Mouse (Mus musculus) hindlimb bud, embryonic 11.5 days (tissue): Measurements from ENCODE around the gene Med19.
"Not testable (repeated sequence)": the region's sequence is repeated elsewhere in the genome, so short reads cannot be mapped to it uniquely, and the experiment has no call there.

ENCODE experiments used
- DNase-seq: peaks from one replicate; pipeline ENCODE4 v3.0.0-alpha.2; 2012; ENCODE audit warnings: low read depth, low spot score; ENCODE audit errors: extremely low spot score

Med19 gene

GRCm38 (mm10) chr2:84716423-84717355, 38.5 kb downstream of the Med19 start:
- DNase-seq = no peak

DNA sequence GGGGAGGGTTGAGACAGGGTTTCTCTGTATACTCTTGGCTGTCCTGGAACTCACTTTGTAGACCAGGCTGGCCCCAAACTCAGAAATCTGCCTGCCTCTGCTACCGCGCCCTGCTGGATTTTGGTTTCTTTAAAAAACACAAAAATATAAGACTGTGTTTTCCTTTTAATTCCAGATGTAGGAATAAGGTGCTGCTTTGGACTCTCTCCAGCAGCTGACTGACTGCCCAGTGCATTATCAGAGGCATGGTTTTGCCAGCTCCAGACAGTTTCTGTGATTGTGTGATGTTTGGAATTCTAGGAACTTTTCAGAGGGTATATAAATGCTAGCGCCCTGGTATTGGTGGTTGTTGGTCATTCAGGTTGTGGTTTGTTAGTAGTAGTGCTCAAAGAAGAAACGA, 39.2 kb downstream of the Med19 start:
- DNase-seq = no peak

GRCm38 (mm10) chr2:84720718-84721117, 42.5 kb downstream of the Med19 start:
- DNase-seq = no peak

DNA sequence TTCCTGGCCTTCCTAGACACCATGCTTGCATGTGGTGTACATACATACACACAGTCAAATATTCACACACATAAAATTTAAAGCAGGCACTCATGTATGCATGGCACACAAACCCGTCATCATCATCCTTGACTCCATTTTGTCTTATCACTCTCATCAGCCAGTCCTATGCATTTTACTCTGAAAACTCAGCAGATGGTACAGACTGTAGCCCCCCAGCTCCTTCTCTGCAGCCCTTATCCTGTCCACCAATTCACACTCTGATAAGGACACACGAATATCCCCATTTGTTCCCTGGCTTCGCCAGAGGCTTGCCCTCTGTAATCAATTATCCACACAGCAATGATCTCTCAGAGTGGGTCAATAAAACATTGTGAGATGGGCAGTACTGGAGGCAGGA, 43.0 kb downstream of the Med19 start:
- DNase-seq = no peak

DNA sequence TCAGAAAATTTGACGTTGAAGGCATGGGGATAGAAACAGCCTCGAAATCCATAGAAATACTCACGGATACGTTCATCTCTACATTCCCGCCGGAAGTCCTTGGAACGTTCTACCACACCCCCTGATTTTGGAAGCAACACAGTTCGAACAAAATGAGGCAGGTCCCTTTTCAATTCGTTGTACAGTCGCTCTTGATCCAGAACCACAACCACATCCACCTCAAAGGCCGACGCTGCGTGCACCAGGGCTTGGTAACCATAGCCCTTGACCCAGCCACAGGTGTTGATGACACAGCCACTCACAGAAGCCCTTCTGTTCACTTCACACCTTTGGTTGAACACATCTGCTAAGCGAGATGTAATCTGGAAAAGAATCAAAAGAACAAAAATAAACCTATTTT, 45.7 kb downstream of the Med19 start:
- DNase-seq = no peak

DNA sequence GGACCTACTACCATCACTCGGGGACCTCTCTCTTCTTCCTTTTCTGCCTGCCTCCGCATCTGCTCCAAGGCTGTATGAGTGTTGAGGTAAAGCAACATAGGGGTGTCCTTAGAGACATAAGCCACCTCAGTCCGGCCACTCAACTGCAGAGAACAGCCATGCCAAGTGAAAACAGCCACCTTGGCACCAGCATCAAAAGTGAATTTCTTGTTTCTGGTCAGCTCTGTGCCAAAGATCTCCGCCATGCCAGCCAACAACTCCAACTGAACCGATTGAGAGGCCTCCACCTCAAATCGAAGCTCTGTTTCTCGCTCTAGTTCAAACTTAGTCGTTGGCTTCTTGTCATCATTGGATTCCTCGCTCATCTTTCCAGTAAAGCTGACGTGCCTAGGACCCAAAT, 47.6 kb downstream of the Med19 start:
- DNase-seq = no peak

- DNase-seq = no peak
These were observed 48.5 kb downstream of the Med19 start for GRCm38 (mm10) chr2:84726716-84727115.

DNA sequence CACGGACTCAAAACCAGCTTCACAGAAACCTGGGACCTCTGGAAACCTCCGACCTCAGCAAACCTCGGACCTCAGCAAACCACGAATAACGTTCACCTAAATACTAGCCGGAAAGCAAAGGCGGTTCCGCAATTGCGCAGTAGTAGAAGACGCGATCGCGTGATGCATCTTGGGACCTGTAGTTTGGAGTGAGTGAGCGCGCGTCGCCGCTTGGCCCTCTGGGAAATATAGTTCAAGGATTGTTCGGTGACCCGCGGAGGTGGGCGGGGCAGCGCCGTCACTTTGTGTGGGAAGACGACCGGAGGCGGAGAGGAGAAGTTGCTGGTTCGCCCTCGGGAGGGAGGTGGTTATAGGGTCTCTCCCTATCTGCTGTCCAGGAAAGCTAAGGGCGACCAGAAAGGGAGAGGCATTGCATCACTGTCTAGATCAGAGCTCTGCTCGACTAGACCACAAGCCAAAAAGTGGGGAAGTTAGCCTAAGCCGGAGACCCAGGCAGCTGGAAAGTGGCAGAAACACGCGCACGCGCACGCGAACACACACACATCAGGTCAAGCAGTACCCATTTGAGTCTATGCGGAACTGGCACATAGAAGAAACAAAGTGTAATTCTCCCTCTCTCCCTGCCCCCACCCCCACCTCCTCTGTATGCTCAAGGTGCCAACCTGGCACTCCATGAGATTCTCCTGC, 49.1 kb downstream of the Med19 start, which contains the start of gene Clp1:
Gene Clp1, minus strand, starts transcription at position 179 of the 687 bp plus-strand sequence.
- DNase-seq = peak; percentile 93

DNA sequence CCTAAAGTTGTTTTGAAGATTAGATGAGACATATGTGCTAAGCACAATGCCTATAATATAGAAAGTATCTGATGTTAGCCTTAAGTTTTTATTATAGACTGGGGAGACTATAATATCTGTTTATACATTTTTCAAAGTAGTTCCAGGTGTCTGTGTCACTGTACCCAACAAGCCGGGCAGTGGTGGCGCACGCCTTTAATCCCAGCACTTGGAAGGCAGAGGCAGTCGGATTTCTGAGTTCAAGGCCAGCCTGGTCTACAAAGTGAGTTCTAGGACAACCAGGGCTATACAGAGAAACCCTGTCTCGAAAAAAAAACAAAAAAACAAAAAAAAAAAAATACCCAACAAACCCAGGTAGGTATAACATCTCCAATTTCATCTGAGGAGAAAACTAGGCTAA, 50.0 kb downstream of the Med19 start:
- not testable (repeated sequence) for DNase-seq

DNA sequence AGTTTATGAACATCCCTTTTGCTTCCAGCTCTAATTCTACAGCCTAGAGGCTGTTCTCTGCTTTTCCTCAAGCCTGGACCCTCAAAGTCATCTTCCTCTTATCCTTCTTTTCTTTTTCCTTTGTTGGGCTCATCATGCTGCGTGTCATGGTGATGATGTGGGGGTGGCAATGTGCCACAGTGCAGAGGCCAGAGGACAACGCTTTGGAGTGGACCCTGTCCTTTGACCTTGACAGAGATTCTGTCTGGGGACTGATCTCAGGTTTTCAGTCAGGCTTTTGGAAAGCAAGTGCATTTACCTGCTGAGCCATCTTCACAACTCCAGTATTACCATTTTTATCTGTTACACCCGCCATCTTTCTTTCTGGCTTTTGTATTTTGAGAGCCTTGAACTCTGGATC, 53.0 kb downstream of the Med19 start:
- DNase-seq = no peak

- no peak for DNase-seq
These were observed 54.2 kb downstream of the Med19 start for GRCm38 (mm10) chr2:84732394-84732793.

GRCm38 (mm10) chr2:84733579-84734300, 55.5 kb downstream of the Med19 start, which contains the start of gene Ypel4:
Gene Ypel4, plus strand, starts transcription at chr2:84734058.
- no peak for DNase-seq

GRCm38 (mm10) chr2:84734351-84734864, 56.2 kb downstream of the Med19 start:
- no peak for DNase-seq

DNA sequence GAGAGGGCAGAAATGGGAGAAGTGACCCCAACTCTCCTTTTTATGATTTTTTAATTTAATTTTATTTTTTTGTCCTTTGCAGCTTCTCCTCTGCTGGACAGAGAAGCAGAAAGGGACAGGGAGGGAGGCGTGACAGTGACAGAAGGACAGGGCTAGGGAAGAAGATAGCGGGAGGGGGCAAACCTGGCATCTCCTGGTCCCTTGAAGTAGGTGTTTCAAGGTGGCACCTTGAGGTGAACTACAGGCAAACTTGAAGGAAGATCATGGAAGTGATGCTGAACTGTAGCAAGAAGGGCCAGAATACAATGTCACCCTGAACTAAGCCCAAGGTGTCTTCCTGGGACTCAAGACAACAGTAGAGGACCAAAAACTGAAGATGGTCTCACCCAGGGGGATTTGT, 56.7 kb downstream of the Med19 start:
- DNase-seq = no peak

GRCm38 (mm10) chr2:84735346-84735920, 57.2 kb downstream of the Med19 start:
- no peak for DNase-seq

DNA sequence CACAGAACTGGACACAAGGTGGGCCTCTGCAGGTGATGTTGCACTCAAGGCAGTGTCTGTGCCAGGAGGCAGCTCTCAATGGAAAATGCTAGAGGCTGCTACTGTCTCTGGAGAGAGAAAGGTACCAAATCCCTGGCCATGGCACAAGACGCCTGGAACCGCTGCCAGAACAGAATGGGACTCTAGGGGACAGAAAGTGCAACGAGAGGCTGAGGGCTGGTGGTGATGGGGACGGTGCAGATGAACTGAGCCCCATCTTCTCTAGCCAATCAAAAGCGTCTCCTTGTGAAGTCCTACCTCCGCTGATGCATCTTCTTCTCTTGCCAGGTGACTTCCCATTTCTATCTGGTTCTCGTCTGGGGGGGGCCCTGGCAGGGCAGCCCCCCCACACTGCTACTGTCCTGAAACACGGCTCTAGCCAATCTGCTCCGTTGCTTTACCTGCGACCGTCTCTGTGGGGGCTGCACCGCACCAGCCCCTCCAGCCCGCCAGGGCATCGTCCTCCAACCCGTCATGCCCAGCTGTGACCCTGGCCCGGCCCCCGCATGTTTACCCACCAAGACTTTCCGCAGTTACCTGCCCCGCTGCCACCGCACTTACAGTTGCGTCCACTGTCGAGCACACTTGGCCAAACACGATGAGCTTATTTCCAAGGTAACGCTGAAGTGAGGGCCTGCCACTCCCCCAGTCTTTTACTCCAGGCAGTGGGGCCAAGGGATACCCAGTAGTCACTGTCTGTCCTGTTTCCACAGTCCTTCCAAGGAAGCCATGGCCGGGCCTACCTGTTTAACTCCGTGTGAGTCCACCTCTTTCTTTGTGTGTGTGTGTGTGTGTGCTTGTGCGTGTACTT, 58.3 kb downstream of the Med19 start:
- no peak for DNase-seq

- DNase-seq = no peak
These were observed 59.3 kb downstream of the Med19 start for GRCm38 (mm10) chr2:84737451-84737925.
